Mouse (Mus musculus) frontal cortex, postnatal 36 days (tissue): ENCODE data around the gene Fpr1.
"Not testable (repeated sequence)": the region's sequence is repeated elsewhere in the genome, so short reads cannot be mapped to it uniquely, and the experiment has no call there.

Experiments
- DNase-seq, 2 experiments: peaks; one replicate each; pipeline ENCODE4 v3.0.0; 2022; ENCODE audit warnings: low spot score in 2 of 2

The Fpr1 gene

DNA sequence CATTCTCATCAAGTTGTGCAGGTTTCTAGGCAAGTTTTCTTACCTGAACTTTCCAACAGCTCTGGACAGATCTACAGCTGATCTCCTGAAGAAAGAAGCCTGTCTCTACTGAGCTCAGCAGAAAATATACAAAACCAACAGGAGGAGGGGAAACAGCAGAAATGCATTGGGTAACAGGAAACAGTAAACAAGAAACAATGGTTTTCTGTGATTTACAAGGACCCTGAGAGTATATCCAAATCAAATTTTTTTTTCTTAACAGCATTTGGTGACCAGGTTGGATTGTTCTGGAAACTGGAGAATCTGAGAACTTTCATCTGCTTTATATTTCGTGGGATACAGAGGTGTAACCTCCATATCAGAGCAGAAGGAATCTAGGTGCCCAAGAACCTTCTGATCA is at the start of gene Fpr1:
Gene Fpr1 (minus strand): TSS at position 101 of the 400 bp plus-strand sequence.
- no peak for DNase-seq

DNA sequence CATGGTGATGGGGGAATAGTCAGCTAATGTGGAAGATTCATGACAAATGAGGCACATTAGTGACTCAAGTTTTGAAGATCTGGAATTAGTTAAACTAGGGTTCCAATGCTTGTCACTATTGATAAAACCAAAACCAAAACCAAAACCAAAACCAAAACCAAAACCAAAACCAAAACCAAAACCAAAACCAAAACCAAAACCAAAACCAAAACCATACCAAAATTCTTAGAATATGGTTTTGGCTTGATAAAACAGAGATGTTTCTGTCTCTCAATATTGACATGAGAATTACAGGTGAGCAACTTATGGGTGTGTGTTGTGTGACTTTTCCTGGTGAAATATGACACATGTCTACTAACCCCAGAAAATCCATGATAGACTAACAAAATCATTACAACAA is 34.0 kb upstream of the Fpr1 start:
- DNase-seq, result no peak

DNA sequence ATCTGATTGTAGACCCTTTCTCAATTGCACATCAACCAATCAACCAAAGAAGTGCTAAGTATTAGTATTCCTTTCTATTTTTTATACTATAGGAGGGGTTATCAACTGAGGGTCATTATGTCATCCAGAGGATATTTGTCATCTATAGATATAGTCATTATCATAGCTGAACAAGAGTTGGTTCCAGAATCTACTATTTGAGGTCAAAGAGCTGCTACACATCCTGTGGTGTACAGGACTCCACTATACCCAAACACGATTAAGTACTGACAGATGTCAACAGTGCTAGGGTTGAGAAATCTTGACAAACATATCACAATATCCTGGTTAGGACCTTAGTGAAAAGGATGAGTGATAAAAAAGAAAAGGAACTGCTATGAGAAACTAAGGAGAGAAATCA is 33.6 kb upstream of the Fpr1 start:
- no peak for DNase-seq

DNA sequence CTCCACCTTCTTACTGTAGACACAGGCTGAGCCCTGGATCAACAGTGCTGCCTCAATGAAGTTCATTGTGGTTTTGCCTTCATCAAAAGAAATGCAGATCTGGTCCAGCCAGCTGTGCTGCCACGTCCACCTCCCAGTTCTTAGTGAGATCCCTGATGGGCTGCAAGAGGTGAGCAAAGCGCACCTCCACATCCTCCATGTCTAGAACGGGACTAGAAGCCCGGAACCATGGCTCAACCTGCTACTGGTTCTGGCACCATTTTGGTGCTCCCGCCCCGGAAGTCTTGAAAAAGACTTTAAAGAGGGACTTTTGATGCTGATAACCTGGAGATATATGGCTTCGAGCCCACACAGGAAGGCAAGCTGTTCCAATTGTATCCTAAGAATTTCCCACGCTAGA is 28.9 kb upstream of the Fpr1 start:
- not testable (repeated sequence) for DNase-seq

DNA sequence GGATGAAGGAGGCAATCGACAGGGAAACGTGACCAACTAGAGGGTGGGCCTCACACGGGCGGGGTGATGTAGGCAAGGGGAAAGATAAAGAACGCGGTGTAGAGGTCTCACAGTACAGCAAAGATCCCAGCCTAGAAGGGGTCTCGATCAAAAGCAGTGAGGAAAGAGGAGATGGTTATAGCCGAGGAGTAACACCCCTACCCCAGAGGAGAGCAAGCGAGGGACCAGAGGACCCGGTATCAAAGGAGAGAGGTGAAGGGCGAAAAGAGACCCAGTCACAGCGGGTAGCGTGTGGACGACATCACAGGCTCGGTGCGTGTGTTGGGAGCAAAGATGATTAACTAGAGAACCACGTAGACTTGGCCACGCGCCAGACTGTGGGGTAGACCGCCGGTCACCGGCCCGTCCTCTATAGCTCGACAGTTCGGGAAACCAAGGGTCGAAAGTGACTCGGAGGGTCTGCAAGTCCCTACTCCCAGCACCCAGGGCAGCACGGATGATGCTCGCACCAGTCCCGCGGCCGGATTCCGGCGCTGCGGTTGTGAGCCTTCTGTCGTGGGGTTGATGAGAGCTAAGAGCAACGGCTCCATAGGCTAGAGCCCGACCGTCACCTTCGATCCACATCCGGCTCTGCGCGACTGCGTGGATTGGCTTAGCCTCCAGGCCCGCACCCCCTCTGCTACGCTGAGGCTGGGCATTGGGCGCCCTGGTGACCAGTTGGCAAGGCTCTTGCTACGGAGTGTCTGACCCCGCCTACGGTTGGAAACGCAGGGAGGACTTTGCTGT is 26.1 kb upstream of the Fpr1 start:
- peak; percentile 75 to 87 for DNase-seq

DNA sequence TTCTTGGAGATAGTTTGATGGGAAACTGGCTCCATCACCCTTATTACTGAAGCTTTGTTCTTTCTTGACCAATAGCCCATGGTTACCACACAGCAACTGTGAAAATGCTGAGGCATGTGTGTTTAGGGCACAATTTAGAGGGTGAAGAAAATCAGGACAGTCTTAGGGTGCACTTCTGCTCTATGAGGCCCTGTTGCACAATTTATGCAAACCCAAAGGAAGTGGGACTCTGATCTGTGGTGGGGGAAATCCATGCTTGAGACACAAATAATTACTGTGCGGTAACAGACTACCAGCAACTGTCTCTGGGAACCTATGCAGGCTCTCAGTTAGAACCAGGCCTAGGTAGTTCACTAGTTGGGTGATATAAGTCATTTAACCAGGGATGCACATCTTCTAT is 17.0 kb upstream of the Fpr1 start:
- DNase-seq, result no peak

DNA sequence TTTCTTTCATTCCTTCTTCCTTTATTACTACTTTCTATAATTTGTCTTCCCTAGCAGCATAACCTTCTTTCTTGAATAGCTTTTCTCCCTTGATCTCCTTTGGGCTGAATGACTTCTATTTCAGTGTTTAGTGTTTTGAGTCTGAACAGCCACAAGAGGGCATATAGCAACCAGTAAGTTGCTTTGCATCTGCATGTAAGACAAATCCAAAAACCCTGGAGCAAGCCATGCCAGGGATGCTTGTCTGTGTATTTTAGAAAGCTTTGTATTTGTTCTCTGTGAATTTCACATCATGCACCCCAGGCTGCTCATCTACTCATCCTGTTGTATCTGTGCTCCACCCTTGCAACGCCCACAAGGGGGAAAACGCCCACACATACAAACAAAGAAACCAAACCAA is 15.5 kb upstream of the Fpr1 start:
- peak in 1 of 2 experiments; percentile 12 for DNase-seq

DNA sequence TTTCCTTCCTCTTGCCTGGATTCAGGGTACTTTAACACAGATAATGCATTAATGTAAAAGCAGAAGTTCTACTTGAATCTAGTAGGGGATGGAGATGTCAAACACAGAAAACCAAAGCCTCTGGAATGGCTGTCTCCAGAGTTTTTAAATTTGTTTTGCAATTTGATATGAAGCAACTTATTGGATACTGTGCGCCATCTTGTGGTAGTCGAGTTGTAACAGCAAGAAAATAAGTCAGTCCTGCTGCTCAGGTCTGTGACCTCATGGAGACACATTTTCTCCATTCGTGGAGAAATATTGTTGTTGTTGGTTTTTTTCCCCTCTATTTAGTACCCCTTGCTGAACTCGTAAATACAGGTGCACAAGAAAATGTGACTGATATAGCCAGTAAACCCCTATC is 12.3 kb upstream of the Fpr1 start:
- DNase-seq, result peak; percentile 3 to 35

DNA sequence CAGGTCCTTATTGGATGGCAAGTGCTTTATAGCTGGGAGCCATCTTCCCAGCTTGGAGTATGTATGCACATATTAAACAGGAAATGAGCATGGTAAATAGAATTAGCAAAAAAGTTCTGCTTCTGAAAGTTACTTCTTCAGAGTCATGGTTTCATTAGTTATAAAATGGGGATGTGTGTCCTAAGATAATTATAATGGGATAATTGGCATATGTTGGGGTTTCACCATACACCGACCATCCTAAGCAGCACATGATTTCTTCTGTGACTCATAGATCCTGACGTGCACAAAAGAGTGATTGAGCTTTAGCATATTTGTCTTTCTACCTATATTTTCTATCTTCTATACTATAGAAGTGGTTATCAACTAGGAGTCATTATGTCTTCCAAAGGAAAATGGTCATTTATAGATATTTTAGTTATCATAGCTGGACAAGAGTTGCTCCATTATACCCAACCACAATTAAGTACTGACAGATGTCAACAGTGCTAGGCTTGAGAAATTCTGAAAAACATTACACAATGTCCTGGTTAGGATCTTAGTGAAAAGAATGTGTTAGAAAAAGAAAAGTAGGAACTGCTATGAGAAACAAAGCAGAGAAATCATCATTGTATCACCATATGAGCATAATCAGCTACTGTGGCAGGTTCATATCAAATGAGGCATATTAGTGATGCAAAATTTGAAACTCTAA is 6.1 kb upstream of the Fpr1 start:
- DNase-seq, result no peak

DNA sequence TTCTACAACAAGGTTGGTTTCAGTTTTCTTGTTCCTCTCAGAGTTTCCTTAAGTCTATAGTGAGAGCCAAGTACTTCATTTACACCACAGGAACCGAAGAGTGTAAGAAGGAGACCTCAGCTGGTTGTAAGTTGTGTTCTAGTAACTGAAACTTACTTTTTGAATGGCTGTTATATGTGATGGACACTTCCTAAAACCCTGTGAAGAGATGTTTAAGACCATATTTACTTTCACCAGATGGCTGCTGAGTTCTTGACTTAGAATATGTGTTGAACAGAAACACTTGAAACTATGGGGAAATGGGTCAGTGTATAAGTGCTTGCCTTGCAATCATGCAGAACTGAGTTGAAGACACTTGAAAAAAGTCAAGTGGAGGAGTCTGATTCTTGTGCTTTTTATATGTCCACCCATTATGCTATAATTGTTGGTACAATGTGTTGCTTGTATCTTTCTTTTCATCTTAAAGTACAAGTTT is 4.1 kb upstream of the Fpr1 start, which contains the start of the genes Fpr2 and Fpr3:
Gene Fpr2 (plus strand): TSS at position 51 of the 475 bp plus-strand sequence.
Gene Fpr3 (plus strand): TSS at position 79 of the 475 bp plus-strand sequence.
- no peak for DNase-seq

DNA sequence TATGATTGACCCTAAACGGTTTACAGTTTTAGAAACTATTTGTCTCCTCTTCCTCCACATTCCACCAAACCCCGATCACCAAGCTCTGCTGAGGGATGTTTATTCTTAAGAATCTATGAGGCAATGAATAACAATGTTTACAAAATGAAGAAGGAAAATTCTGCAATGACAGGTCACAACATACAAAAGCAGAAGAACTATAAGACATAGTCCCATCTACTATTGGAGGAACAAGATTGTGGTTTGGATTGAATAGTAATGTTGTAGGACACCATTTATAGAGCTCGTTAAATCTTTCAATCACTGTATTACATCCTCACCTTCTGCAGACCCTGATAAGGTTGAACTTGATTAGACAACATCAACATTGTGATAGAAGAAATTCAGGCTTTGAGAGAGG is 1.1 kb downstream of the Fpr1 start:
- DNase-seq, result no peak

DNA sequence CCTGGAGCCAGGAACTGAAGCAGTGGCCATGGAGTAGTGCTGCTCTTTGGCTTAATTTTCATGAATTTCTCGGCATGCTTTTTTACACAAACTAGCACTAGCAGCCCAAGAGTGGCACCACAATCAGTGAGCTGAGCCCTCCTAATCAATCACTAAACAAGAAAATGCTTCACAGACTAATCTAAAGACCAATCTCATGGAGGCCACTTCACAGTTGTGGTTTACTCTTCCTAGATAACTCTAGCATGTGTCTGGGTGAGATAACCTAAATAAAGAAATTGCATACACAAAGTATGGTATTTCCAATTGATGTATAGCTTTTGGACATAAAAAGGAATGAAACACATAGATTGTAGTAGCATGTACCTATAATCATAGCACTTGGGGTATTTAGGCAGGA is 4.4 kb downstream of the Fpr1 start:
- DNase-seq, result no peak

DNA sequence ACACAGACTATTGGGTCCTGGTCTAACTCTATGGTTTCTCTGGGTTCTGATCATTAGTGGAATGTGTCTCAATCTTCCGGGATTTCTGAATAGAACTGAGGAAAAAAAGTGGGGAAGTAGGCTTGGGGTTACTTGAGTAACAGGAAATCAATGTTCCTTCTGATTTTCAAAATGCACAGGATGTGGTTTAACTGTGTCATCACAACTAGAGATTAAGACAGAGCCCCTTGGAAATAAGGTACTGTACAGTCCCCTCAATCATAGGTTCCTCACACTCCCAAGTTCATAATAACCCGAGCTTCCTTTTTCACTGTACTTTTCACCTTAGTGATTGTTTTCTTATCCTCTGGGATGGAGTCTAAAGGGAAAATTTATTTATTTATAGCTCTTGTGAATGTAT is 12.0 kb downstream of the Fpr1 start:
- no peak for DNase-seq

DNA sequence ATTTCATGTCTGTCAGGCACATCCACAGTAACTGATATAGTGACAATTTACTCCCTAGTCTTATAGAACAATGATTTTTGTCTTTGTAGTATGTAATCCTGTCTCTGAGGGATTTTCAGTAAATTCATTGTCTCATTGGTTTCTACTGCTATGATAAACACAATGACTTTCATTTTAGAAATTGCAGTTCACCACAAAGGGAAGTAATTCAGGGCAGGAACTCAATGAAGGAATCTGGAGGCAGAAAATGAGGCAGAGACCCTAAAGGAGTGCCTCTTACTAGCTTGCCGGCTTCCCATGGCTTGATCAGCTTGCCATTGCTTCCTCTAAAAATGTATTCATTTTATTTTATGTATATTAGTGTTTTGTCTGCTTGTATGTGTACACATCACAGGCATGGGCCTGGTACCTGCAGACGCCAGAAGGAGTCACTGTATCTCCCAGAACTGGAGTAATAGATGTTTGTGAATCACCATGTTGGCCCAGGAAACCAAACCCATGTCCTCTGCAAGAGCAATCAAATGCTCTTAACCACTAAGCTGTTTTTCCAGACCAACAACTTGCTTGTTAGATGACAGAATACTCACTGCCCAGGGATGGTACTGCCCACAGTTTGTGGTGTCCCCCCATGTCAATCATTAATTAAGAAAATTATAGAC is 12.7 kb downstream of the Fpr1 start:
- DNase-seq, result no peak

DNA sequence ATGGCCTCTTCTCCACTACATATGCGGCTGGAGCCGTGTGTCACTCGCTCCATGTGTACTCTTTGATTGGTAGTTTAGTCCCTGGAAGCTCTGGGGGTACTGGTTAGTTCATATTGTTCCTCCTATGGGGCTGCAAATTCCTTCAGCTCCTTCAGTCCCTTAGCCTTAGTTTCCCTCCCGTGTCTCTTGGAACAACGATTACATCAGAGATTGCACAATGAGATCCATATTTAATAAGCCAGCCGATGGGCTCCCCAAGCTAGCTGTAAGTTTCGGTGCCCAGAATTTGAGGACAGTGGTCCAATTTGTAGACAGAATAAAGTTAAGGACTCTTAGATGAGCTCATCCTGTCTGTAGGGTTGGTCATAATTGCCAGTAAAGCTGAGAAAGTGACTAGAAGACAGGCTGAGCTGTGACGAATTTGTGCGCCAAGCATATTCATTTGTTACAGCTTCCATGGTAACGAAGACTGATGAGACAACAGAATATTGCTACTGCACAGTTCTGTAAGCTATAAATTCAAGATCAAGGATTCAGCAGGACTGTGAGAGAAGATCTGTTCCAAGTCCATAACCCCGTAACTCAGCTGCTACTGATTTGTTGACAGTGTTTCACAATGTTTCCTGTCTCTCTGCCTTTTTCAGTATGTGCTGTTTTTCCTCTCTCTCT is 16.8 kb downstream of the Fpr1 start:
- DNase-seq, result peak in 1 of 2 experiments; percentile 31

DNA sequence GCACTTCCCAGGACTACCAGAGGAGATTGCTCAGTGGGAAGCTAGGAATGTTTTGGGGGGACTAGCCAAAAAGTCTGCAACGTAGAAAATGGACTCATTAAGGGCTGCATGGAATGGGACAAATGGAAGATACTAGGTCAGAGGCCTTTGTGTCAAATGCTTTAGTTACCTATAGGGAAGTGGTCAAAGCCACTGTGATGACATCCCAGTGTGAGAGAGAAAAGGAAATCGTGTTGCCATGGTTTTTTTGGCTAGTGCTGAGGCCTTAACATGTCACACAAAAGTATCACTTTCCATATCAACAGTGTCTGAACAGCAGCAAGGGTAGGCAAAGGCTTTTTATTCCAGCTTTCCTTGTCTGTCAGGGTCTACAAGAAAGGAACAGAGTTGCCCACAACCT is 18.6 kb downstream of the Fpr1 start:
- no peak for DNase-seq

DNA sequence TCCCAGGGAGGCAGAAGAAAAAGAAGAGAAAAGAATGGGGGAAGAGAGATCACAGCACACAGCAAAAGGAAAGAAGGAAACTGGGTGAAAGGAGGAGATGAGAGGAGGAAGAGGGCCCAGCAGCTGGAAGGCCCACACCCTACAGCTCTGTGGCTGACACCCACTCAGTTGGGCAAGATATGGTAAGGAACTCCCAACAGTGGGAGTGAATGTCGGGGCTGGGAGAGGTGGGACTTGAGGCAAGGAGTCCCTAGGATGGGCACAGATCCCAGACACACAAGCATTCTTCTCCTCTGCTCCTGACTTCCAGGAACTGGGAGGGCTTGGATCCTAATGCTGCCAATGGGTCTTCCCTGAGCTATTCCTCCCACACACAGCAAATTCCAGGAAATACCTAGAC is 21.4 kb downstream of the Fpr1 start:
- no peak for DNase-seq

DNA sequence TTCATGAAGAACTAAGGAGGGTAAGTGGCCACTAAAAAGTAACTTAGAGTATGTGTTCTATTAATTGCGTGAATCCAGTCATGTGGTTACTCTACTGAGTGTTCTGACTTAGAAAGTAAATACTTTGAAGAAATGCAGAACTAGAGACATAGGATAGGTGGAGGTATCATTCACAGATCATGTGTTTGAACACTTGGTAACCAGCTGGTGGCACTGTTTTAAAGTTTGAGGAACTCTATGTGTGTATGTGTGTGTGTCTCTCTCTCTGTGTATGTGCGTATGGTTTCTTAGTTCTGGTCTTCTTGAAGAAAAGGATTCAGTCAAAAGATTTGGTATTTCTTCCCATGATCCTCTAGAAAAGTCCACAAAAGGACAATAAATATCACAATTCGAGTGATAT is 23.6 kb downstream of the Fpr1 start:
- no peak for DNase-seq

DNA sequence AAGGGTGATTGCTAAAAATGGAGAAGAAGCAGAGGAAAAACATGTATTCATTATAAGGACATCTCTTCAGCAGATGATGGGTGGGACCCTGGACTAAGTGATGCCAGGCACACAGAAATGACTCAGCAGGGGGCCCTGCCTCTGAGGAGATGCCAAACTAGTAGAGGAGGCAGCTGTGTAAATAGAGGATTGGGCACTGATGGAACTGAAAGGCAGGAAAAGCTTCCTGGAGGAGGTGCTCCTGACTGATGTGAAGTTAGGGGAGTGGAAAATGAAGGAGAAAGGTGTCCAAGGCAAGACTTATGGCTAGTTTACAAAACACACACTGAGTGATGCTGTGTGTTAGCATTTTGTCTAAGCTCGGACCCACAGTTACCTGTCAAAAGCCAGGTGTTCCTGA is 26.3 kb downstream of the Fpr1 start:
- DNase-seq, result no peak

DNA sequence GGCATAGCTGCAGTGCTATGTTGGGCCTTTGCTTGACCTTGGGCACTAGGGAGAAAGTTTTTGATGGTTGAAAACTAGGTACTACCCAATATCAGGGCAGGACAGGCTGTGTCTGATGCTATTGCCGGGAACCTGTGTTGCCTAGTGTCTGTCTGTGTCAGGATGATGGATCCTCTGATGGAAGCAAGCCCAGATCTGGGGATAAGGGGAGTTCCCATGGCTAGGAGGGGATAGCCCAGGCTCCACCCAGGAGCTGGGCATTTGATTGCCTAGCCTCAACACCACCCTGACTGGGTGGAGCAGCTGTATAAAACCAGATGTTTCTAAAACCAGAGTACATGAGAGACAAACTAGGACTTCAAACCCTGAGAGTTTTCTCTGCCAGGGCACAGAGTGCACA is 27.1 kb downstream of the Fpr1 start:
- DNase-seq, result no peak

DNA sequence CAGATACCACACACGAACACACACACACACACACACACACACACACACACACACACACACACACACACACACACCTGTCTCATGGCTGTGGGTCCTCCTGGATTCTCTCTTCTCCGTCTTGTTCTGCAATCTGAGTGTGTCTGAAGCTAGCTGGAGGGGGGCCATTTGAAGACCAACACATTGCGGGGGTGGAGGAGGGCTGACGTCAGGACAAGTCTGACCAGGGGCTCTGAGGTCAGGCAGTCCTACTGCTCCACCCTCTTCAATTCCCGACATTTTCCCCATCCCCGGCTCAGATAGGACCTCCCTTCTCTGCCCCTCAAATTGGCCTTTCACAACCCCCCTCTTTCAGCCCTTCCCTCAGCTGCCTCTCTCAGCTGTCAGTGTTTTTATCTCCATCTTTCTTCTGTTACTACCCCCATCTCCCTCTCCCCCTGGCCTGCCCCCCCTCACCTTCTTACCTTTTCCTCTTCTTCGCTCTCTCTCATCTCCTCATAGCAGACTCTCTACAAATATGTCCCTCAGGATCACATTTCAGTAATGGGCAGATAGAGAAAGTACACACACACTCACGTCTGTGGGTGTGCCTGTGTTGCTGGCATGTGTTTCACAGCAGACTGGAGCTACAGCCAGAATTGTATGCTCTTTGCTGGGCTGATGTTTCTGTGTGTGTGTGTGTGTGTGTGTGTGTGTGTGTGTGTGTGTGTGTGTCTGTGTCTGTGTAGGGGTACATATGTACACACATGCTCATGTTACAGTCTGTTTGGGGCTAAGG is 28.5 kb downstream of the Fpr1 start, which contains the start of gene Has1:
Gene Has1 (minus strand): TSS at position 142 of the 775 bp plus-strand sequence.
- DNase-seq, result no peak
